Mouse (Mus musculus) stomach, postnatal 0 days (tissue): ENCODE data around the gene Fkbp8. TPM values are rescaled to one million over a fixed set of nuclear protein-coding genes. Genes with fewer than 3 reads are reported as not detected.
A peak's percentile ranks its signal among the peaks of the same experiment; 100 is the strongest.

Experiments
- ATAC-seq: fragments of 200-750 bp; cut with Nextera tagmentation; 2 replicates; pipeline ENCODE4 v1.8.0; 2017; ENCODE audit not compliant: low FRiP score, low TSS enrichment
- DNase-seq: peaks from one replicate; pipeline ENCODE4 v3.0.0-alpha.2; 2016; ENCODE audit warnings: low spot score
- H3K27ac ChIP-seq: fragments of 300-500 bp; sonication (generic); replicated peaks from 2 replicates; pipeline ENCODE4 v1.5.1; 2014; ENCODE audit warnings: mild to moderate bottlenecking, control low read depth
- H3K27me3 ChIP-seq: fragments of 300-500 bp; sonication (generic); 2 replicates; pipeline ENCODE4 v1.6.1; 2014; ENCODE audit warnings: low read length; ENCODE audit not compliant: control insufficient read depth, insufficient read depth
- H3K36me3 ChIP-seq: fragments of 300-500 bp; sonication (generic); 2 replicates; pipeline ENCODE4 v1.6.1; 2014; ENCODE audit warnings: low read length, mixed read lengths; ENCODE audit not compliant: control insufficient read depth, insufficient read depth
- H3K4me1 ChIP-seq: fragments of 300-500 bp; sonication (generic); replicated peaks from 2 replicates; pipeline ENCODE4 v1.6.1; 2014; ENCODE audit warnings: antibody characterized with exemption; ENCODE audit not compliant: control insufficient read depth, insufficient read depth
- H3K4me2 ChIP-seq: fragments of 300-500 bp; sonication (generic); replicated peaks from 2 replicates; pipeline ENCODE4 v1.6.1; 2014; ENCODE audit warnings: low read depth, mild to moderate bottlenecking, control low read depth, moderate library complexity
- H3K4me3 ChIP-seq: fragments of 300-500 bp; sonication (generic); 2 replicates; pipeline ENCODE4 v1.5.1; 2014; ENCODE audit warnings: low read depth, low read length, control low read depth
- H3K9ac ChIP-seq: fragments of 300-500 bp; sonication (generic); 2 replicates; pipeline ENCODE4 v1.6.1; 2014; ENCODE audit warnings: mild to moderate bottlenecking, low read length, control low read depth, mixed read lengths
- H3K9me3 ChIP-seq: fragments of 300-500 bp; sonication (generic); 2 replicates; pipeline ENCODE4 v1.6.1; 2016; ENCODE audit warnings: low read length; ENCODE audit not compliant: control insufficient read depth
- CTCF ChIP-seq: IDR thresholded peaks from 2 replicates; pipeline ENCODE4 v1.5.1; 2016; ENCODE audit warnings: antibody characterized with exemption, low read depth, mild to moderate bottlenecking, moderate library complexity
- EP300 ChIP-seq: optimal IDR thresholded peaks from 2 replicates; pipeline ENCODE3; 2016; ENCODE audit warnings: antibody characterized with exemption
- WGBS: fragments of 180-500 bp; shearing (Covaris S2); extraction: QIAGEN DNeasy Blood & Tissue Kit; methylation state at CpG from one replicate; pipeline ENCODE4 v1.1.7; 2014; 5-methylcytosine and 5-hydroxymethylcytosine counted together
- polyA plus RNA-seq: library from polyadenylated mRNA; unstranded; fragments of >200 nt; fragmentation: Nextera tagmentation; extraction: Ambion mirVana; gene quantifications from 2 replicates; pipeline ENCODE4 v1.2.1, GENCODE M21; 2015

Gene Fkbp8
- polyA plus RNA-seq, 1 experiment from 2014 or later, result 179 TPM

- Histone ChIP-seq H3K4me3 (no peak overlapping the region), H3K9ac (no peak overlapping the region), H3K4me1 (peaks cover 8% of the 10 kb centered on the region), H3K4me2 (no peak overlapping the region), H3K27me3 (no peaks in the 10 kb centered on the region), H3K27ac (no peak overlapping the region), H3K36me3 (no peaks in the 10 kb centered on the region; the same call in 1 of the 2 replicates), H3K9me3 (no peaks in the 10 kb centered on the region)
- DNase-seq (no peak), ATAC-seq (no peak)
- 89% methylated on average over 10 of the region's 10 CpGs for WGBS
- TF ChIP-seq CTCF (peak; percentile 29; the same call in 1 of the 2 replicates), EP300 (no peak)
Observed at GRCm38 (mm10) chr8:70549412-70550184, 22.1 kb downstream of the Fkbp8 start.

- no peak for DNase-seq
- whole genome bisulfite sequencing, result 52% methylated on average over 3 of the region's 3 CpGs
- no peaks in the 10 kb centered on the region for H3K27me3 ChIP-seq
- H3K4me1 ChIP-seq, result peaks cover 8% of the 10 kb centered on the region
- 0 out of 2 replicates have a peak overlapping the region, but pooled peaks have one; percentile 40 for H3K27ac ChIP-seq
- no peak overlapping the region for H3K9ac ChIP-seq
- no peak overlapping the region for H3K4me2 ChIP-seq
- TF ChIP-seq EP300, result no peak
- TF ChIP-seq CTCF, result no peak
- no peaks in the 10 kb centered on the region for H3K9me3 ChIP-seq
- no peak for ATAC-seq
- no peak overlapping the region for H3K4me3 ChIP-seq
- no peaks in the 10 kb centered on the region; the same call in 1 of the 2 replicates for H3K36me3 ChIP-seq
Observed at GRCm38 (mm10) chr8:70551558-70552161, 24.1 kb downstream of the Fkbp8 start.

GRCm38 (mm10) chr8:70552836-70553235 is 25.3 kb downstream of the Fkbp8 start:
- WGBS, result 4% methylated on average over 1 of the region's 1 CpGs
- no peak overlapping the region for H3K4me3 ChIP-seq
- TF ChIP-seq EP300 (no peak), CTCF (no peak)
- H3K4me1 ChIP-seq, result peaks cover 8% of the 10 kb centered on the region
- H3K36me3 ChIP-seq, result peaks cover 2% of the 10 kb centered on the region; the same call in 1 of the 2 replicates
- no peak for DNase-seq
- no peak overlapping the region; the same call in 1 of the 2 replicates for H3K27ac ChIP-seq
- no peaks in the 10 kb centered on the region for H3K27me3 ChIP-seq
- ATAC-seq, result 0 out of 2 replicates have a peak, but pooled peaks have one; percentile 25
- no peaks in the 10 kb centered on the region for H3K9me3 ChIP-seq
- H3K9ac ChIP-seq, result no peak overlapping the region
- no peak overlapping the region for H3K4me2 ChIP-seq

GRCm38 (mm10) chr8:70553740-70554139 is 26.2 kb downstream of the Fkbp8 start:
- Histone ChIP-seq H3K4me1 (peaks cover 8% of the 10 kb centered on the region), H3K9ac (no peak overlapping the region), H3K4me3 (no peak overlapping the region), H3K9me3 (no peaks in the 10 kb centered on the region), H3K27me3 (no peaks in the 10 kb centered on the region), H3K36me3 (peaks cover 2% of the 10 kb centered on the region; the same call in 1 of the 2 replicates), H3K27ac (0 out of 2 replicates have a peak overlapping the region, but pooled peaks have one; percentile 53), H3K4me2 (no peak overlapping the region)
- TF ChIP-seq CTCF (no peak), EP300 (no peak)
- peak; percentile 51 for DNase-seq
- ATAC-seq, result no peak; the same call in 1 of the 2 replicates

- Histone ChIP-seq H3K4me2 (no peak overlapping the region), H3K27ac (no peak overlapping the region), H3K9ac (no peak overlapping the region), H3K27me3 (no peaks in the 10 kb centered on the region), H3K9me3 (no peaks in the 10 kb centered on the region), H3K4me1 (peaks cover 8% of the 10 kb centered on the region), H3K4me3 (no peak overlapping the region), H3K36me3 (peaks cover 2% of the 10 kb centered on the region; the same call in 1 of the 2 replicates)
- TF ChIP-seq CTCF, result no peak
- TF ChIP-seq EP300, result no peak
- ATAC-seq, result no peak
- WGBS, result 86% methylated on average over 4 of the region's 4 CpGs
- no peak for DNase-seq
Observed at GRCm38 (mm10) chr8:70555079-70555747, 27.7 kb downstream of the Fkbp8 start.
